Mouse (Mus musculus) hindbrain, postnatal 0 days (tissue): Measurements from ENCODE around the gene Sft2d1. TPM values are rescaled to one million over a fixed set of nuclear protein-coding genes. Genes with fewer than 3 reads are reported as not detected.

ENCODE experiments used
- ATAC-seq: fragments of 200-750 bp; cut with Nextera tagmentation; 2 replicates; pipeline ENCODE4 v1.8.0; 2017; ENCODE audit warnings: mild to moderate bottlenecking, moderate TSS enrichment, moderate library complexity
- DNase-seq: peaks from one replicate; pipeline ENCODE4 v3.0.0-alpha.2; 2015; ENCODE audit warnings: low spot score
- H3K27ac ChIP-seq: fragments of 300-500 bp; sonication (generic); 2 replicates; pipeline ENCODE4 v1.5.1; 2014; ENCODE audit warnings: mild to moderate bottlenecking
- H3K27me3 ChIP-seq: fragments of 300-500 bp; sonication (generic); 2 replicates; pipeline ENCODE4 v1.6.1; 2014; ENCODE audit warnings: low read length, mixed read lengths; ENCODE audit not compliant: insufficient read depth
- H3K36me3 ChIP-seq: fragments of 300-500 bp; sonication (generic); 2 replicates; pipeline ENCODE4 v1.6.1; 2014; ENCODE audit warnings: low read length, mixed read lengths; ENCODE audit not compliant: insufficient read depth
- H3K4me1 ChIP-seq: fragments of 300-500 bp; sonication (generic); 2 replicates; pipeline ENCODE4 v1.6.1; 2014; ENCODE audit warnings: antibody characterized with exemption, low read length, mixed read lengths; ENCODE audit not compliant: insufficient read depth
- H3K4me2 ChIP-seq: fragments of 300-500 bp; sonication (generic); 2 replicates; pipeline ENCODE4 v1.6.1; 2014; ENCODE audit warnings: low read depth, mild to moderate bottlenecking, low read length, moderate library complexity, mixed read lengths
- H3K4me3 ChIP-seq: fragments of 300-500 bp; sonication (generic); 2 replicates; pipeline ENCODE4 v1.5.1; 2014; ENCODE audit warnings: low read length
- H3K9ac ChIP-seq: fragments of 300-500 bp; sonication (generic); replicated peaks from 2 replicates; pipeline ENCODE4 v1.6.1; 2014; ENCODE audit warnings: mild to moderate bottlenecking, low read length, moderate library complexity, mixed read lengths
- H3K9me3 ChIP-seq: fragments of 300-500 bp; sonication (generic); 2 replicates; pipeline ENCODE4 v1.6.1; 2016; ENCODE audit warnings: low read length, mixed read lengths
- CTCF ChIP-seq: IDR thresholded peaks from 2 replicates; pipeline ENCODE4 v1.5.1; 2016; ENCODE audit warnings: antibody characterized with exemption, control low read depth, low read depth
- WGBS: fragments of 180-500 bp; shearing (Covaris S2); extraction: QIAGEN DNeasy Blood & Tissue Kit; methylation state at CpG from one replicate; pipeline ENCODE4 v1.1.7; 2014; 5-methylcytosine and 5-hydroxymethylcytosine counted together
- polyA plus RNA-seq: library from polyadenylated mRNA; unstranded; fragments of >200 nt; fragmentation: Nextera tagmentation; extraction: Ambion mirVana; gene quantifications from 2 replicates; pipeline ENCODE4 v1.2.1, GENCODE M21; 2015
- total RNA-seq: library from RNA; depleted of rRNA; stranded (reverse); fragments of >200 nt; gene quantifications from 2 replicates; pipeline ENCODE4 v1.2.3, GENCODE M21; 2014

Sft2d1 gene
- total and polyA plus RNA-seq, 2 experiments from 2014 or later, result 98.7 to 171 TPM

DNA sequence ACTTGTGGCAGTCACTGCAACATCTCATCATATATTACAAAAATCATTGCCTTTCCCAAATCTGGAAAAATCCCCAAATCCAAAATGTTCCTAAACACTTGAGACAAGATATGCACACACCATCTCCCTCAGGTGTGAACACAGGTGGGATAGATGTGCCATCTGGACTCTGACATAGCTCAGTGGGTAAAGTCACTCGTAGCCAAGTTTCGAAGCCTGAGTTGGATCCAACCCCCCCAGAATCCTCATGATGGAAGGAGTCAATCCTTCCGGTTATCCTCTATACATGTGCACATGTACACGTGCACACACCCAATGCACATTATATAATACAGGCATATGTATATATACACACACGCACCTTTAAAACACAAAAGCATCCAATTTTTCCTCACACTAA is 50.0 kb downstream of the Sft2d1 start:
- Histone ChIP-seq H3K4me2 (no peak overlapping the region), H3K4me3 (no peak overlapping the region), H3K36me3 (no peaks in the 10 kb centered on the region), H3K27ac (no peak overlapping the region), H3K9ac (no peak overlapping the region), H3K27me3 (no peaks in the 10 kb centered on the region), H3K4me1 (peaks cover 5% of the 10 kb centered on the region), H3K9me3 (no peaks in the 10 kb centered on the region)
- WGBS, result 73% methylated on average over 5 of the region's 5 CpGs
- no peak for DNase-seq
- ATAC-seq, result peak; percentile 24
- no peak for TF ChIP-seq CTCF

- no peak overlapping the region for H3K4me2 ChIP-seq
- WGBS, result 46% methylated on average over 10 of the region's 10 CpGs
- no peak overlapping the region for H3K9ac ChIP-seq
- TF ChIP-seq CTCF, result no peak
- no peaks in the 10 kb centered on the region for H3K36me3 ChIP-seq
- DNase-seq (peak; percentile 56), ATAC-seq (peak; percentile 43)
- H3K27ac ChIP-seq, result no peak overlapping the region; the same call in 1 of the 2 replicates
- H3K9me3 ChIP-seq, result no peaks in the 10 kb centered on the region
- H3K4me3 ChIP-seq, result no peak overlapping the region
- H3K4me1 ChIP-seq, result peaks cover 5% of the 10 kb centered on the region
- no peaks in the 10 kb centered on the region for H3K27me3 ChIP-seq
These were observed 50.6 kb downstream of the Sft2d1 start for GRCm38 (mm10) chr17:8361281-8362103.

- no peak for TF ChIP-seq CTCF
- H3K4me2 ChIP-seq, result peak overlapping the region; percentile 43
- peak overlapping the region; percentile 50; the same call in 1 of the 2 replicates for H3K9ac ChIP-seq
- peak overlapping the region; percentile 99 for H3K27ac ChIP-seq
- H3K27me3 ChIP-seq, result no peaks in the 10 kb centered on the region
- H3K4me3 ChIP-seq, result no peak overlapping the region
- H3K36me3 ChIP-seq, result no peaks in the 10 kb centered on the region
- no peaks in the 10 kb centered on the region for H3K9me3 ChIP-seq
- DNase-seq, result peak; percentile 83
- peaks cover 35% of the 10 kb centered on the region for H3K4me1 ChIP-seq
- peak; percentile 63 for ATAC-seq
- WGBS, result 8% methylated on average over 20 of the region's 20 CpGs
These were observed 56.9 kb downstream of the Sft2d1 start for GRCm38 (mm10) chr17:8367514-8368480.

DNA sequence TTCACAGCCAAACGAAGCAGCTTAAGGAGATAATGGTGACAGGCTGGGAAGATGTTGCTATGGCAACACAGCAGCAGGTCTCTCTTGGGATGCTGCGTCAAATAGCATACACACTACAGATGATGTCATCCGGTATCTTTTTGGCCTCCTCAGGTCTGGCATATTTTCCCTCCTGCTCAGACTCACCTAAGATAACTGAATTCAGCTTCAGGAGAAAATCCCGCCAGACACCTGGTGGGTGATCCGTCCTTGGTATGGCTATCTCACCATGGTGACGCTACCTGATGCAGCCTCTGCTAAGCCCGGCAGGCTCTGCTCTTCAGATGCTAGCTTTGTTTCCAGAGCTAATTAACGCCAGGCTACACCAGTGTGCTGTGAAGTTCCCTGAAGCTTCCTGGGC is 57.7 kb downstream of the Sft2d1 start:
- ATAC-seq, result peak; percentile 83

GRCm38 (mm10) chr17:8369171-8369570 is 58.3 kb downstream of the Sft2d1 start:
- Histone ChIP-seq H3K9me3 (no peaks in the 10 kb centered on the region), H3K4me2 (peak overlapping the region; percentile 43; the same call in 1 of the 2 replicates), H3K9ac (no peak overlapping the region), H3K27ac (peak overlapping the region; percentile 99), H3K4me1 (peaks cover 35% of the 10 kb centered on the region), H3K36me3 (no peaks in the 10 kb centered on the region), H3K27me3 (no peaks in the 10 kb centered on the region), H3K4me3 (no peak overlapping the region)
- ATAC-seq (no peak), DNase-seq (peak; percentile 59)
- no peak for TF ChIP-seq CTCF
- 27% methylated on average over 2 of the region's 2 CpGs for WGBS

More for the DNA sequence above, 57.7 kb downstream of the Sft2d1 start:
- H3K9ac ChIP-seq, result peak overlapping the region; percentile 28; the same call in 1 of the 2 replicates
- peak overlapping the region; percentile 43 for H3K4me2 ChIP-seq
- no peaks in the 10 kb centered on the region for H3K9me3 ChIP-seq
- no peaks in the 10 kb centered on the region for H3K36me3 ChIP-seq
- peaks cover 35% of the 10 kb centered on the region for H3K4me1 ChIP-seq
- TF ChIP-seq CTCF, result peak; percentile 4; the same call in 1 of the 2 replicates
- H3K27ac ChIP-seq, result peak overlapping the region; percentile 99
- no peak overlapping the region for H3K4me3 ChIP-seq
- no peaks in the 10 kb centered on the region for H3K27me3 ChIP-seq
- peak; percentile 96 for DNase-seq
- 7% methylated on average over 8 of the region's 8 CpGs for WGBS

DNA sequence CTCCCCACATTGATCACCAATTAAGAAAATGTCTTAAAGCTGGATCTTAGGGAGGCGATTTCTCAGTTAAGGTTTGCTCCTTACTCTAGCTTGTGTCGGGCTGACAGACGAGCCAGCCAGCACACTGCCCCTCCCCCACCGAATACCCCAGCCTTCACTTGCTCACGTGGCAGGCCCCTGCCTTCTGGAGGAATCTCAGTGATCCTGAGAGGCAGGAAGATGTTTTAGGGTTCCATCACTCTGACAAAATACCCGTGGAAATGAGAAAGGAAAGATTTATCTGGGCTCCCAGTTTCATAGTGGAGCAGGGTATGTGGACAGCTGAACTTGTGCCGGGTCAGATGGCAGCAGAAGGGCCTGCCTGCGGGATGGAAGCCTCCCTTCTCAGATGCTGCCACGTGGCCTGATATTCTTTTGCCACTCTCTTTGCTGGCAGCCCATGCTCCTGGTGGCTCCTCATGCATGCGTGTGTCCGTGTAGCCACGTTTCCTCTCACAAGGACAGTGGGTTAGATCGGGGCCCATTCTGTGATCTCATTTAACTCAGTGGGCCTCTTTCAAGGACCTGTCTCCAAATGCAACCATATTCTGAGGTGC is 59.8 kb downstream of the Sft2d1 start:
- peaks cover 35% of the 10 kb centered on the region for H3K4me1 ChIP-seq
- DNase-seq, result peak; percentile 58
- H3K4me2 ChIP-seq, result no peak overlapping the region

More for the DNA sequence above, 59.8 kb downstream of the Sft2d1 start:
- Histone ChIP-seq H3K9ac (peak overlapping the region; percentile 44), H3K27ac (peak overlapping the region; percentile 91), H3K27me3 (no peaks in the 10 kb centered on the region), H3K36me3 (no peaks in the 10 kb centered on the region), H3K9me3 (no peaks in the 10 kb centered on the region), H3K4me3 (no peak overlapping the region)
- no peak for ATAC-seq
- 12% methylated on average over 13 of the region's 13 CpGs for WGBS
- TF ChIP-seq CTCF, result no peak
